Mouse (Mus musculus) lung, embryonic 16.5 days (tissue): Measurements from ENCODE around the gene Ppp5c. TPM values are rescaled to one million over a fixed set of nuclear protein-coding genes. Genes with fewer than 3 reads are reported as not detected.

Experiments
- ATAC-seq: fragments of 200-750 bp; cut with Nextera tagmentation; 2 replicates; pipeline ENCODE4 v1.8.0; 2017; ENCODE audit warnings: low read depth, mild to moderate bottlenecking, moderate library complexity
- H3K27ac ChIP-seq: fragments of 300-500 bp; sonication (generic); 2 replicates; pipeline ENCODE4 v1.5.1; 2014; ENCODE audit warnings: mild to moderate bottlenecking, control low read depth, low read length
- H3K27me3 ChIP-seq: fragments of 300-500 bp; sonication (generic); 2 replicates; pipeline ENCODE4 v1.6.1; 2014; ENCODE audit warnings: low read depth, low read length, mixed read lengths; ENCODE audit not compliant: control insufficient read depth, insufficient read depth
- H3K36me3 ChIP-seq: fragments of 300-500 bp; sonication (generic); 2 replicates; pipeline ENCODE4 v1.6.1; 2014; ENCODE audit warnings: low read length; ENCODE audit not compliant: control insufficient read depth, insufficient read depth
- H3K4me1 ChIP-seq: fragments of 300-500 bp; sonication (generic); replicated peaks from 2 replicates; pipeline ENCODE4 v1.6.1; 2014; ENCODE audit warnings: low read length, mixed read lengths; ENCODE audit not compliant: control insufficient read depth, insufficient read depth
- H3K4me2 ChIP-seq: fragments of 300-500 bp; sonication (generic); 2 replicates; pipeline ENCODE4 v1.6.1; 2014; ENCODE audit warnings: low read depth, low read length, control low read depth
- H3K4me3 ChIP-seq: fragments of 300-500 bp; sonication (generic); 2 replicates; pipeline ENCODE4 v1.5.1; 2014; ENCODE audit warnings: mild to moderate bottlenecking, low read length, control low read depth
- H3K9ac ChIP-seq: fragments of 300-500 bp; sonication (generic); 2 replicates; pipeline ENCODE4 v1.6.1; 2014; ENCODE audit warnings: low read length, control low read depth
- H3K9me3 ChIP-seq: fragments of 300-500 bp; sonication (generic); 2 replicates; pipeline ENCODE4 v1.6.1; 2016; ENCODE audit warnings: low read length; ENCODE audit not compliant: control insufficient read depth
- WGBS: fragments of 180-500 bp; shearing (Covaris S2); extraction: QIAGEN DNeasy Blood & Tissue Kit; methylation state at CpG from one replicate; pipeline ENCODE4 v1.1.7; 2014; 5-methylcytosine and 5-hydroxymethylcytosine counted together
- polyA plus RNA-seq: library from polyadenylated mRNA; unstranded; fragments of >200 nt; fragmentation: Nextera tagmentation; extraction: Ambion mirVana; gene quantifications from 2 replicates; pipeline ENCODE4 v1.2.1, GENCODE M21; 2015

Gene Ppp5c
- polyA plus RNA-seq, 1 experiment from 2014 or later: 105 TPM

DNA sequence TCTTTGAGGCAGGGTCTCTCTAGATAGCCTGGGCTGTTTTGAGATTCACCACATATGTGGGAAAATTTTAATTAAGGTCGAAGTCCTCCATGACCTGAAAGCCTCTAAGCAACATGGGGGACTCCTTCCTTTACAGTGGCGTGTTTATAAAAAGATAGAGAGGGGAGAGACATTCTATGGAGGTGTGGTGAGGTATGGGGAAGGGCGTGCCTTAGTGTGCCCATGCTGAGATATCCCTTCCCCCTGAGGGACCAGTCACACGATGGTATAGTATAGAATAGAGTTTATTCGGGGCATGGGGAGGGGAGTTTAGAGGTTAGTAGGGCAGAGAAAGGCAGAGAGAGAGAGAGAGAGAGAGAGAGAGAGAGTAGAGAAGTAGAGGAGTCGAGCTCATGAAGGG lies 49.6 kb downstream of the Ppp5c start:
- H3K9me3 ChIP-seq: no peaks in the 10 kb centered on the region
- no peak overlapping the region for H3K4me3 ChIP-seq
- H3K27me3 ChIP-seq: no peaks in the 10 kb centered on the region
- peaks cover 4% of the 10 kb centered on the region for H3K4me1 ChIP-seq
- H3K27ac ChIP-seq: no peak overlapping the region
- ATAC-seq: no peak
- no peaks in the 10 kb centered on the region for H3K36me3 ChIP-seq
- no peak overlapping the region for H3K9ac ChIP-seq
- 76% methylated on average over 6 of the region's 6 CpGs for WGBS
- no peak overlapping the region for H3K4me2 ChIP-seq

DNA sequence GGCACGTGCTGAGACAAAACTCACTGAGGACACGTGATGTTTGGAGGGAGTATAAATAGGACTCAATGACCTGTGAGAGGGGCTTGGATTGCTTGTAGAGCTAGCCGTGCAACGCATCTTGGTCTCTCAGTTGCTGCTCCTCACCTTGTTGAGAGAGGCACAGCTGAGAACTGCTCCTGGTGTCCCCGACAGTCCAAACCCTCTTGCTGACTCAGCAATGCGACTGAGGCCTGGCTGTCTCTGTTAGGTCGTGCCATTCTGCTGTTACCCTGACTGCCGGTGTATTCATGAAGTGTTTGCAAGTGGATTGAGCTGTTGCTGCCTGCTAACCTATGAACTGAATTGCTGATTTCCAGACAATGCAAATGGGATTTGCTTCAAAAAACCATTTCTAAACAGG lies 51.4 kb downstream of the Ppp5c start:
- Histone ChIP-seq H3K4me1 (peaks cover 4% of the 10 kb centered on the region), H3K4me2 (no peak overlapping the region), H3K36me3 (no peaks in the 10 kb centered on the region), H3K9ac (no peak overlapping the region), H3K27me3 (no peaks in the 10 kb centered on the region), H3K4me3 (no peak overlapping the region), H3K9me3 (no peaks in the 10 kb centered on the region), H3K27ac (no peak overlapping the region)
- ATAC-seq: no peak
- WGBS: 38% methylated on average over 8 of the region's 8 CpGs

GRCm38 (mm10) chr7:16974018-16974417 lies 53.7 kb downstream of the Ppp5c start:
- no peak overlapping the region for H3K4me3 ChIP-seq
- no peaks in the 10 kb centered on the region; the same call in 1 of the 2 replicates for H3K4me1 ChIP-seq
- H3K27me3 ChIP-seq: no peaks in the 10 kb centered on the region
- no peaks in the 10 kb centered on the region for H3K9me3 ChIP-seq
- WGBS: 38% methylated on average over 6 of the region's 6 CpGs
- ATAC-seq: peak; percentile 93
- peak overlapping the region; percentile 34 for H3K27ac ChIP-seq
- no peak overlapping the region for H3K4me2 ChIP-seq
- no peaks in the 10 kb centered on the region for H3K36me3 ChIP-seq
- H3K9ac ChIP-seq: no peak overlapping the region

GRCm38 (mm10) chr7:16971160-16971559 lies 56.6 kb downstream of the Ppp5c start:
- WGBS: 58% methylated on average over 3 of the region's 3 CpGs
- no peak overlapping the region for H3K9ac ChIP-seq
- no peak overlapping the region for H3K27ac ChIP-seq
- H3K4me1 ChIP-seq: no peaks in the 10 kb centered on the region; the same call in 1 of the 2 replicates
- H3K9me3 ChIP-seq: 0 out of 2 replicates have a peak, but pooled peaks cover 3% of the 10 kb centered on the region
- H3K4me2 ChIP-seq: no peak overlapping the region
- ATAC-seq: no peak
- H3K4me3 ChIP-seq: no peak overlapping the region
- no peaks in the 10 kb centered on the region for H3K27me3 ChIP-seq
- no peaks in the 10 kb centered on the region for H3K36me3 ChIP-seq

- Histone ChIP-seq H3K27me3 (no peaks in the 10 kb centered on the region), H3K4me2 (no peak overlapping the region), H3K4me1 (no peaks in the 10 kb centered on the region), H3K9ac (no peak overlapping the region), H3K4me3 (no peak overlapping the region), H3K9me3 (0 out of 2 replicates have a peak, but pooled peaks cover 3% of the 10 kb centered on the region), H3K27ac (no peak overlapping the region), H3K36me3 (no peaks in the 10 kb centered on the region)
- no peak for ATAC-seq
- WGBS: 88% methylated on average over 6 of the region's 6 CpGs
These were observed 59.3 kb downstream of the Ppp5c start for GRCm38 (mm10) chr7:16968414-16968813.

GRCm38 (mm10) chr7:16961678-16962077 lies 66.0 kb downstream of the Ppp5c start:
- Histone ChIP-seq H3K27ac (no peak overlapping the region), H3K9me3 (no peaks in the 10 kb centered on the region), H3K4me2 (no peak overlapping the region), H3K4me3 (no peak overlapping the region), H3K4me1 (no peaks in the 10 kb centered on the region), H3K36me3 (no peaks in the 10 kb centered on the region), H3K9ac (no peak overlapping the region), H3K27me3 (no peaks in the 10 kb centered on the region; the same call in 1 of the 2 replicates)
- ATAC-seq: no peak
- WGBS: 65% methylated on average over 5 of the region's 5 CpGs

DNA sequence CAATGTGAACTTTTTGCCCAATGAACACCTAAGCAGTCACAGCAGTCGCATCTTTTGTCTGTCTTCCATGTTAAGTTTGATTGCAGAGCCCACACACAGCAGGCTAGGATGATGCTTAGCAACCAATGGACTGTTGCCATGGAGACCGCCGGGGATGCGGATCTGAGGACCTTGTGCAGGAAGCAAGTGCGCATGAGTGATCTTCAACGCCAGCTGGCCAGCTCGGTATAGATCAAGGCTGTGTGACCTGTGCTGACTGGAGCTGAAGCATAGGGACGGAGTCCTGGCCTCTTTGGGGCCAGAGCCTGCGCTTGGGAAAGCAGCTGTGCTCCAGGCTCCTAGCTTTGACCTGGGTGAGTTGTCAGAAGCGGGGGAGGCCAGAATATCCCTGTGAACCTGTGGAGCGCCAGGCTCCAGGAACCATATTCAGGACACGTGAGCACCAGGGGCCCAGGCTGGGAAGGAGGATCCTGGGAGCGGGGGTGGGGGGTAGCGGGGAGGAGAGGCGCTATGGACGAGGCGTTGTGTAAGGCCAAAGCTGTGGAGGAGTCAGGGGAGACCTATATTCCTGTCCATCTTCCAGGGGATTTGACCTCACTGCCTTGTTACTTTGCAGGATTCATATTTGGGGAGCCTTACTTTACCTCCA lies 68.1 kb downstream of the Ppp5c start, which contains the start of gene Pnmal1:
Gene Pnmal1, plus strand, starts transcription at position 141 of the 649 bp plus-strand sequence.
- H3K4me1 ChIP-seq: no peaks in the 10 kb centered on the region
- no peak within 1 kb of the TSS for H3K27ac ChIP-seq
- H3K36me3 ChIP-seq: no peaks in the 10 kb centered on the region
- no peaks in the 10 kb centered on the region; the same call in 1 of the 2 replicates for H3K27me3 ChIP-seq
- H3K4me3 ChIP-seq: no peak within 1 kb of the TSS
- no peak within 1 kb of the TSS for H3K9ac ChIP-seq
- H3K9me3 ChIP-seq: no peaks in the 10 kb centered on the region
- peak; percentile 23; the same call in 1 of the 2 replicates for ATAC-seq
- no peak within 1 kb of the TSS for H3K4me2 ChIP-seq
- WGBS: 22% methylated on average over 17 of the region's 17 CpGs

DNA sequence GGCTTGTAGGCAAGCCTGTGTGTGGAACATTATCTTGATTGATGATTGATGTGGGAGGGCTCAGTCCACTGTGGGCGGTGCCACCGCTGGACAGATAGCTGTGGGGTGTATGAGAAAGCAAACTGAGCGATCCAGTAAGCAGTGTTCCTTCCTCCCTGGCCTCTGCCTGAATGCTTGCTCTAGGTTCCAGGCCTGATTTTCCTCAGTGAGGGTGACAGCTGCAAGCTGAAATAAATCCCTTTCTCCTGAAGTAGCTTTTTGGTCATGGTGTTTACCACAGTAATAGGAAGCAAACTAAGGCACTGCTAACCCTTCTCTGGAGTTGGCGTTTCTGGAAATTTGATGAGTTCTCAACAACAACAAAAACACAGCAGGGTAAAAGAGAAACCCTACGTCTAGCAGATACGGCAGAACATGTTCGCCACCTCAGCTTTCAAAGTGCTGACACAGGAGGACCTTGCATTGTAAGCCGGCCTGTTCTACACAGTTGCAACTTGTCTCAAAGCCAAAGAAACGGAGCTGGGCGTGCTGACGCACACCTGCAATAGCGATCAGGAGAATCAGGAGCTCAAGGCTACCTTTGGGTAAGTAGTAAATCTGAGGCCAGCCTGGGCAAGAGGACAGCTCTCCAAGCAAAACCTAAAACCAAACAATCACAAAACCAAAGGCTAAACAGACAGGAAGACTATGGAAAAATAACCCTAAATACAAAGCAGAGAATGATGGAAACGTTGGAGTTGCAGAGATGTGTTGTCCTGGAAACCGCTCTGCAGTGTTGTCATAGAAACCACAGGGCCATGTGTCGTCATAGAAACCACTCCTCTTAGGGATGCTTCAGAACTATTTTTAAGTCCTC lies 71.1 kb downstream of the Ppp5c start:
- no peaks in the 10 kb centered on the region; the same call in 1 of the 2 replicates for H3K27me3 ChIP-seq
- ATAC-seq: no peak
- WGBS: 61% methylated on average over 15 of the region's 15 CpGs
- H3K4me1 ChIP-seq: no peaks in the 10 kb centered on the region
- H3K36me3 ChIP-seq: no peaks in the 10 kb centered on the region
- H3K27ac ChIP-seq: no peak overlapping the region
- H3K9ac ChIP-seq: no peak overlapping the region
- no peaks in the 10 kb centered on the region for H3K9me3 ChIP-seq
- H3K4me2 ChIP-seq: no peak overlapping the region
- H3K4me3 ChIP-seq: no peak overlapping the region

- no peak overlapping the region for H3K27ac ChIP-seq
- H3K27me3 ChIP-seq: no peaks in the 10 kb centered on the region; the same call in 1 of the 2 replicates
- H3K4me3 ChIP-seq: no peak overlapping the region
- H3K4me1 ChIP-seq: peaks cover 2% of the 10 kb centered on the region; the same call in 1 of the 2 replicates
- no peak for ATAC-seq
- H3K9ac ChIP-seq: no peak overlapping the region
- WGBS: 61% methylated on average over 4 of the region's 4 CpGs
- H3K4me2 ChIP-seq: no peak overlapping the region
- no peaks in the 10 kb centered on the region for H3K9me3 ChIP-seq
- H3K36me3 ChIP-seq: no peaks in the 10 kb centered on the region
These were observed 72.0 kb downstream of the Ppp5c start for GRCm38 (mm10) chr7:16955712-16956111.
